Mouse (Mus musculus) monocyte, adult 5-6 weeks (primary cell): ENCODE data around the gene Alk. TPM values are rescaled to one million over a fixed set of nuclear protein-coding genes. Genes with fewer than 3 reads are reported as not detected.

Experiments
- ATAC-seq: fragments of 153-309, 156-312 bp; replicated peaks from 2 replicates; pipeline ENCODE4 v1.8.0; 2017; ENCODE audit warnings: mild to moderate bottlenecking; ENCODE audit not compliant: low TSS enrichment, insufficient number of reproducible peaks, severe bottlenecking, poor library complexity, low FRiP score
- total RNA-seq: library from RNA; stranded (forward); fragments of 200-1000, 200-491, 200-594 nt; gene quantifications from 3 replicates; pipeline ENCODE4 v1.2.3, GENCODE M21; 2017

The Alk gene
- total RNA-seq, 1 experiment from 2014 or later = not detected

GRCm38 (mm10) chr17:72087261-72087703, 517.1 kb downstream of the Alk start:
- no peak for ATAC-seq

- ATAC-seq = no peak
Measured at GRCm38 (mm10) chr17:72081396-72081795, 523.0 kb downstream of the Alk start.

- no peak for ATAC-seq
Measured at GRCm38 (mm10) chr17:72076306-72076921, 528.0 kb downstream of the Alk start.

DNA sequence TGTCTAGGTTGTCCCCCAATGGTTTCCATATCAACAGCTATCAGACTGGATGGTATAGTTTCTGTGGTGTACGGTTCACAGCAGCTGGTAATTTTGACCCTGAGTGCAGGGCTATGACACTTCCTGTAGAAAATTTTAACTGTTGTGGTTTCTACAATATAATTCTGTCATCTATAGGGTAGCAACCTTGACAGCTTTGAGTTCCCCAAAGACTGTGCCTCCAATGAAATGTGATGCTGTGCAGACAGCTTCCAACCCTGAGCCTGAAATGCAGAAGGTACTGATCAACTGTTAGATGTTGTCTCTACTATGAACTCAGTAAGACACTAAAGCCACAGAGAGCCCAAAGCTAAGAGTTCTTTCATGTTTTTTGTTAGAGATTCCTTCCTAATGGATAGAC, 532.6 kb downstream of the Alk start:
- ATAC-seq = no peak

GRCm38 (mm10) chr17:72068176-72068575, 536.3 kb downstream of the Alk start:
- no peak for ATAC-seq

DNA sequence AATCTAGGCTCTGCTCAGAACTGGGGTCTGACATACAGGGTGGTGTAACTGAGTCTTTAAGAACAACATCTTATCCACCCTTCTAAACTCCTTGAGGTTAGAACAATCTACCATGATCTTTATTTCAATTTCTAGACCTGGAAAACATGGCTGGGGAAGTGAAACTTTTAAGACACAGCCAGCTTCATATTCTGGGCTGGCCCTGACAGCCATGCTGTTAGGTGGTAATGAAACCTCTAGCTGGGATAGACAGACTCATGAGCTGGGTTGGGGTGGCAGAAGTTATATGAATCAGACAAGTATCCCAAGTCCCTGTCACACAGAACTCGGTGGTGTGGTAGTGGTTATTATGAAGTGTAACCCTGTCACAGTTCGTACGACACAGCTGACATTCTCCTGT, 541.4 kb downstream of the Alk start:
- ATAC-seq = no peak

GRCm38 (mm10) chr17:72059312-72059711, 545.1 kb downstream of the Alk start:
- ATAC-seq = no peak

- ATAC-seq = no peak
Measured at GRCm38 (mm10) chr17:72045671-72046070, 558.8 kb downstream of the Alk start.

GRCm38 (mm10) chr17:72043667-72044390, 560.6 kb downstream of the Alk start:
- no peak for ATAC-seq

GRCm38 (mm10) chr17:72043001-72043666, 561.3 kb downstream of the Alk start:
- no peak for ATAC-seq

DNA sequence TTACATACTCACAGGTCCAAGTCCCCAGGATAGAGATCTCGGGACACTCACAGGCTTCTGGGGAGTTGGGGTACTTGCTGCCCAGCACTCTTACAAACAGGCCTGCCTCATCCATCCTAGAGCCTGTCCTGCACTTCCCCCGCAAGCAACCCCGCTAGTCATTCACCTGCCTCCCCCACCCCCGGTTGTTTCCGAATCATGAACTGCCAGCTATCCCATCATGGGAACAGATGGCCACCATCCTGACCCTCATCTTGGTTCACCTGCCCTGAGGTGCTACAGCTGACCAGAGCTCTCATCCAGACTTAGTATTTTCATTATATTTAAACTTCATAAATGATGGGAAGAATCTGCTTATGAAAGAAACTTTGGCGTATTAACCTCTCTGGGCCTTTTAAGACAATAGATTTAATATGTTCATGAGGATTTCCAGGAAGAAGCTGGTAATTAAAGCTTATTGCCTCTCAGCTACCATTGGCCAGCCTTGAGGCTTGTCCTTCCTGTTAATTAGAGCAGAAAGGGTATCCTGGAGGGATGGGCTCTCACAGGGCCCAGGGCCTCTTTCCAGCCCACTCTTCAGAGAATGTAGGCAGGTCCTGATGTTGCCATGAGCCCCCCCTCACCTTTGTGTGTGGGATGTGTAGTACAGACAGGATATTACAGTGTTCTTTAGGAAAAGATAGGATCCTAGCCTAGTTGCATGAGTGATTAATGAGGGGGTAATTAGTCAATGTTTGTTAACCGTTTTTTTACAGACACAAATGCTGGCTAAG, 565.1 kb downstream of the Alk start:
- no peak for ATAC-seq

GRCm38 (mm10) chr17:72038371-72038770, 566.1 kb downstream of the Alk start:
- no peak for ATAC-seq

- ATAC-seq = no peak
Measured at GRCm38 (mm10) chr17:72030672-72031071, 573.8 kb downstream of the Alk start.

DNA sequence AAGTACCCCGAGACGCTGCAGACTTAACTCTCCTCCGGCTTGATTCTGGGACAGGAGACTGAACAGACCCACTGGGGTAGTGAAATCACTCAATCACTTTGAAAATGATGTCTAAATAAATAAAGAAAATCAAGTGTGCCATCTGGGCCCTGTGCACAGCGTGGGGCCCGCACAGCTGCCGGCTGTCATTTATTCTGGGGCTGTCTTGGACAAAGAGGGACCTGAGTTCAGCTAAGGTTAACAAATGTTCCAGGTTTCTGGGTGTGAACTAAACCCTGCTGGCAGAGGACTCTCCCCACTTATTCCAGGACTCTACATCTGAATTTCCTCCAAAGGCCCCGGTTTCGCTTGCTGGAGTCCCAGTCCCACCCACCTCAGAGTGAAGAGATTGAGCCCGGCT, 581.1 kb downstream of the Alk start:
- no peak for ATAC-seq

DNA sequence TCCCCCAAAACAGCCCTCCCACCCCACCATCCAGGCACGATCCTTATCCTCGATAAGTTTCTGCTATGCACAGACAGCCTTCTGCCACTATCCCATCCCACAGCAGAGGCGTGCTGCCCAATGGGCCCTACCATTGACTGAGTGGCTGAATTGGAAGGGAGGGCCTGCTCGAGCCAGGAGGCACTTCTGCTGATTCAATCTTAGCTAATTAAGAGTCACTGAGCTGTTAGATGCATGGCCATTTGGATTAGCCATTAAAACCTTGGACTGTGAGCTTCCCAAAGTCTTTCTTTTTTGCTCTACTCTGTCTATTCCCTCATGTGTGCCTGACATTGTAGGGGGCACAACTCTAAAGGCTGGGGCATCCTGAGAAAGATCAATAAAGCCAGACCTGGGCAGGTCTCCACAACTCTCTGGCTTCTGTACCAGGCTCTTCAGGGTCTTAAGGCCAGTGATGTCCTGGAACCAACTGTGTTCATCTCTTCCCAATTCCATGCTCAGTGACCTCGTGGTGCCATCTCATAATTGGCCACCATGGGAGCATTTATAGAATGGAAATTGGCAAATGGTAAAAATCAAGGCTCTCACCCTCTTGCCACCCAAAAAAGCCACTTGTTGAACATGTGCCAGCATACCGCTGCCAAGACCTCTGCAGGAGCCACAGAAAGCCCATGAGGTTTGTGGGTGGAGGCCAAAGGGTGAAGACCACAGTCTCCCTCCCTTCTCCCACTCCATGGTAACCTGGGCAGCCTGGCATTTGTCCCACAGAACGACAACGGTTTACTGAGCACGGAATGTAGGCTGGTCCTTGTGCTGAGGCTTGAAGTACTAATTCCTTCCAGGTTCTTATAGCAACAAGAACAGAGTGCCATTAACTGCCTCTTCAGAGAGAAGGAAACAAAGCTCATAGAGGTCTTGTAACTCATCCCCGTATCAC, 582.4 kb downstream of the Alk start:
- ATAC-seq = no peak

GRCm38 (mm10) chr17:72017329-72017728, 587.1 kb downstream of the Alk start:
- ATAC-seq = no peak

GRCm38 (mm10) chr17:72015253-72015652, 589.2 kb downstream of the Alk start:
- no peak for ATAC-seq

DNA sequence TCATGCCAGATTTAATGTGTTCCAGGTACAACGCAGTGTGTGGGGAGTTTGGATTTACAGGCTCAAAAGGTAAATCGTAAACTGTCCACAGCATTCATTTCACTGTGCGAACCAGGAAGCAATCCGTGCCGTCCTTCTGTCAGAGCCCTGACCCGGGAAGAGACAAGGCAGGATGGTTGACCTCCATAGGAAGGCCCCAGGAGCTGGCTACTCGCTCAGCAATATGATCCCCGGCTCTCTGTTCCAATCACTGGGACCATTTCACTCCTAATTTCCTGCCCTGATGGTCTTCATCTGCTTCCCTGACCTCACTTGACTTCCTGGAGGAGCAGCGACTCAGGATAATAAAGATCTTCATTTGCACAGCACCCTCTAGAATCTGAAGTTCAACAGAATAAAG, 591.7 kb downstream of the Alk start:
- no peak for ATAC-seq
